Mouse (Mus musculus): ENCODE measurements at regions not wholly inside any gene's neighbourhood (a gene's known extent, or its start where the extent isn't known, plus 50 kb on each side); places are given as distances from the start of the nearest gene placed in this dataset.

GRCm38 (mm10) chr2:45270035-45270434 is 152.8 kb upstream of the Zeb2 start (continued):
- no peak for TF ChIP-seq NRF1 (IDR thresholded peaks at IDR 0.05; ENCODE audit: insufficient read depth, low read depth, low read length, poor library complexity, severe bottlenecking)
- TF ChIP-seq CTCF (IDR thresholded peaks at IDR 0.05 in 2 of 3, conservative IDR thresholded peaks at IDR 0.05 in 1 of 3; ENCODE audit: control insufficient read depth in 1 of 3, insufficient read depth in 1 of 3, low read depth in 2 of 3, low read length in 3 of 3, poor library complexity in 1 of 3, severe bottlenecking in 1 of 3), result no peak

GRCm38 (mm10) chr2:45265819-45266218 is 148.6 kb upstream of the Zeb2 start:
- no peaks in the 10 kb centered on the region for H3K27me3 ChIP-seq (ENCODE audit: control insufficient read depth in 1 of 2, insufficient read depth in 2 of 2, low read length in 2 of 2)
- DNase-seq (ENCODE audit: low read depth, low spot score), result no peak
- no peaks in the 10 kb centered on the region for H3K36me3 ChIP-seq (ENCODE audit: control insufficient read depth in 1 of 2, insufficient read depth in 2 of 2, low read length in 2 of 2)
- TF ChIP-seq SIN3A (IDR thresholded peaks at IDR 0.05; ENCODE audit: low read length), result no peak
- no peak for TF ChIP-seq UBTF (IDR thresholded peaks at IDR 0.05; ENCODE audit: borderline replicate concordance, insufficient read depth, low read depth, low read length)
- TF ChIP-seq MAZ (IDR thresholded peaks at IDR 0.05; ENCODE audit: low read depth, low read length), result no peak
- TF ChIP-seq POLR2A (IDR thresholded peaks at IDR 0.05; ENCODE audit: control insufficient read depth in 1 of 2, insufficient read depth in 1 of 2, low read depth in 1 of 2, low read length in 2 of 2, poor library complexity in 1 of 2), result no peak
- no peak for TF ChIP-seq ZNF384 (IDR thresholded peaks at IDR 0.05; ENCODE audit: low read depth, low read length)
- no peak for TF ChIP-seq ZC3H11A (IDR thresholded peaks at IDR 0.05; ENCODE audit: low read depth, low read length)
- TF ChIP-seq EP300 (IDR thresholded peaks at IDR 0.05; ENCODE audit: low read depth in 1 of 2, low read length in 2 of 2), result no peak
- TF ChIP-seq MAFK (IDR thresholded peaks at IDR 0.05; ENCODE audit: borderline replicate concordance, low read depth, low read length), result no peak
- TF ChIP-seq ZMIZ1 (IDR thresholded peaks at IDR 0.05; ENCODE audit: low read depth, low read length), result no peak
- no peak for TF ChIP-seq POLR2AphosphoS5 (IDR thresholded peaks at IDR 0.05; ENCODE audit: borderline replicate concordance, low read depth, low read length)
- TF ChIP-seq TAL1 (IDR thresholded peaks at IDR 0.05; ENCODE audit: low read length), result no peak
- no peak for TF ChIP-seq POLR2AphosphoS2 (IDR thresholded peaks at IDR 0.05; ENCODE audit: low read length)
- TF ChIP-seq RCOR1 (IDR thresholded peaks at IDR 0.05; ENCODE audit: low read depth, low read length), result no peak
- no peak for TF ChIP-seq NRF1 (IDR thresholded peaks at IDR 0.05; ENCODE audit: insufficient read depth, low read depth, low read length, poor library complexity, severe bottlenecking)
- no peak for TF ChIP-seq E2F4 (IDR thresholded peaks at IDR 0.05; ENCODE audit: borderline replicate concordance, low read depth, low read length)
- no peak for TF ChIP-seq CHD2 (IDR thresholded peaks at IDR 0.05; ENCODE audit: low read length)
- TF ChIP-seq NELFE (IDR thresholded peaks at IDR 0.05; ENCODE audit: low read depth, low read length), result no peak
- TF ChIP-seq TBP (IDR thresholded peaks at IDR 0.05; ENCODE audit: low read depth, low read length), result no peak
- TF ChIP-seq CHD1 (IDR thresholded peaks at IDR 0.05; ENCODE audit: low read depth, low read length), result no peak
- no peaks in the 10 kb centered on the region for H3K9me3 ChIP-seq (replicated peaks; ENCODE audit: insufficient read depth, low read length)
- H3K79me2 ChIP-seq (ENCODE audit: control insufficient read depth, insufficient read depth, low read length, poor library complexity), result no peaks in the 10 kb centered on the region
- no peak overlapping the region for H3K4me3 ChIP-seq (ENCODE audit: control insufficient read depth in 1 of 2, insufficient read depth in 1 of 2, low read depth in 2 of 2, low read length in 2 of 2)
- H3K9ac ChIP-seq (ENCODE audit: control insufficient read depth, low read depth, low read length, poor library complexity, severe bottlenecking), result no peak overlapping the region
- no peaks in the 10 kb centered on the region for H3K4me1 ChIP-seq (ENCODE audit: control insufficient read depth in 1 of 2, insufficient read depth in 2 of 2, low read length in 2 of 2)
- no peak overlapping the region for H3K27ac ChIP-seq (ENCODE audit: control insufficient read depth, low read depth, low read length)

GRCm38 (mm10) chr2:45261949-45262348 is 144.8 kb upstream of the Zeb2 start:
- Histone ChIP-seq H3K27ac (ENCODE audit: control insufficient read depth, low read depth, low read length) (no peak overlapping the region), H3K79me2 (ENCODE audit: control insufficient read depth, insufficient read depth, low read length, poor library complexity) (no peaks in the 10 kb centered on the region), H3K9me3 (replicated peaks; ENCODE audit: insufficient read depth, low read length) (no peaks in the 10 kb centered on the region), H3K36me3 (ENCODE audit: control insufficient read depth in 1 of 2, insufficient read depth in 2 of 2, low read length in 2 of 2) (no peaks in the 10 kb centered on the region), H3K27me3 (ENCODE audit: control insufficient read depth in 1 of 2, insufficient read depth in 2 of 2, low read length in 2 of 2) (no peaks in the 10 kb centered on the region), H3K4me3 (ENCODE audit: control insufficient read depth in 1 of 2, insufficient read depth in 1 of 2, low read depth in 2 of 2, low read length in 2 of 2) (no peak overlapping the region), H3K9ac (ENCODE audit: control insufficient read depth, low read depth, low read length, poor library complexity, severe bottlenecking) (no peak overlapping the region), H3K4me1 (ENCODE audit: control insufficient read depth in 1 of 2, insufficient read depth in 2 of 2, low read length in 2 of 2) (no peaks in the 10 kb centered on the region)
- TF ChIP-seq KAT2A (conservative IDR thresholded peaks at IDR 0.05; ENCODE audit: low read depth, low read length), result no peak
- no peak for TF ChIP-seq ZNF384 (IDR thresholded peaks at IDR 0.05; ENCODE audit: low read depth, low read length)
- no peak for TF ChIP-seq ZKSCAN1 (IDR thresholded peaks at IDR 0.05; ENCODE audit: low read depth, low read length)
- no peak for TF ChIP-seq SIN3A (IDR thresholded peaks at IDR 0.05; ENCODE audit: low read length)
- DNase-seq (ENCODE audit: low read depth, low spot score), result no peak
